Mouse (Mus musculus) C2C12 (cell line): ENCODE measurements at regions not wholly inside any gene's neighbourhood (a gene's known extent, or its start where the extent isn't known, plus 50 kb on each side); places are given as distances from the start of the nearest gene placed in this dataset.

Experiments used
- H3K27me3 ChIP-seq: one replicate; pipeline ENCODE4 v1.6.1; 2011; ENCODE audit not compliant: control insufficient read depth, insufficient read depth, insufficient read length
- H3K36me3 ChIP-seq: one replicate; pipeline ENCODE4 v1.6.1; 2011; ENCODE audit not compliant: control insufficient read depth, insufficient read depth
- H3K4me3 ChIP-seq: one replicate; pipeline ENCODE4 v1.5.1; 2011; ENCODE audit warnings: mild to moderate bottlenecking, control low read depth; ENCODE audit not compliant: poor library complexity, insufficient read depth, severe bottlenecking
- H3K79me2 ChIP-seq: one replicate; pipeline ENCODE4 v1.6.1; 2011; ENCODE audit not compliant: control insufficient read depth, insufficient read depth
- H3K79me3 ChIP-seq: one replicate; pipeline ENCODE4 v1.6.1; 2011; ENCODE audit warnings: low read depth, control low read depth
- H3ac ChIP-seq: one replicate; pipeline ENCODE3; 2011; ENCODE audit warnings: low read depth; ENCODE audit not compliant: control insufficient read depth, insufficient read length
- CEBPB ChIP-seq: IDR thresholded peaks from one replicate; pipeline ENCODE4 v1.6.1; 2011; ENCODE audit warnings: low read depth, mild to moderate bottlenecking, control low read depth, moderate library complexity
- CTCF ChIP-seq: IDR thresholded peaks from one replicate; pipeline ENCODE4 v1.5.1; 2011; ENCODE audit not compliant: control insufficient read depth, insufficient read depth, insufficient read length
- FOSL1 ChIP-seq: IDR thresholded peaks from one replicate; pipeline ENCODE4 v1.8.0; 2011; ENCODE audit warnings: mild to moderate bottlenecking, low read length; ENCODE audit not compliant: poor library complexity, insufficient read depth, severe bottlenecking
- MAX ChIP-seq: IDR thresholded peaks from one replicate; pipeline ENCODE4 v1.6.1; 2011; ENCODE audit warnings: mild to moderate bottlenecking, control low read depth
- MYOD1 ChIP-seq: IDR thresholded peaks from one replicate; pipeline ENCODE4 v1.6.1; 2011; ENCODE audit warnings: low read depth; ENCODE audit not compliant: control insufficient read depth, insufficient read length
- MYOG ChIP-seq: IDR thresholded peaks from one replicate; pipeline ENCODE4 v1.6.1; 2011; ENCODE audit not compliant: control insufficient read depth, insufficient read length; ENCODE audit errors: extremely low read depth
- USF1 ChIP-seq: IDR thresholded peaks from one replicate; pipeline ENCODE4 v1.6.1; 2011; ENCODE audit warnings: low read depth, mild to moderate bottlenecking, control low read depth, moderate library complexity

DNA sequence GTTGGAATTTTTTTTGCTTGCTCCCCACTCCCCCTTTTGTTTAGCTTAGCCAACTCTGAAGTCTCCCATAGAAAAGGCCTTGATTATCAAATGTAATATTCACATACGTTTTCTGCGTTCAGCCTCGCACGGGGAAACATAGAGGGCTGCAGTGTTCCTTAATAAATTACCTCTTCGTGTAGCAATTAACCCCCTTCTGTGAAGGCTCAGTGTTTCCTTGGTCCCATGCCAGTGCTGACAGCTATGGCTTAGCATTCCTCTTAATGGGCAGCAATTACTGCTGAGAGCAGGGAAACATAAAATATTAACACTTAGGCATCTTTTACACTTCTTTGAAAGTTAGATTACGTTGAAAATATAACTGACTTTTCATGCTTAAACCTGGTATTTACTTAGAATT is 282.9 kb downstream of the Lyplal1 start:
- Histone ChIP-seq H3K27me3 (no peaks in the 10 kb centered on the region), H3K79me2 (no peaks in the 10 kb centered on the region), H3K79me3 (no peaks in the 10 kb centered on the region), H3K36me3 (no peaks in the 10 kb centered on the region), H3ac (no peak overlapping the region), H3K4me3 (no peak overlapping the region)
- TF ChIP-seq MYOD1, result no peak
- TF ChIP-seq CTCF, result no peak
- TF ChIP-seq FOSL1, result no peak
- no peak for TF ChIP-seq MAX
- no peak for TF ChIP-seq USF1
- TF ChIP-seq MYOG, result no peak
- no peak for TF ChIP-seq CEBPB

DNA sequence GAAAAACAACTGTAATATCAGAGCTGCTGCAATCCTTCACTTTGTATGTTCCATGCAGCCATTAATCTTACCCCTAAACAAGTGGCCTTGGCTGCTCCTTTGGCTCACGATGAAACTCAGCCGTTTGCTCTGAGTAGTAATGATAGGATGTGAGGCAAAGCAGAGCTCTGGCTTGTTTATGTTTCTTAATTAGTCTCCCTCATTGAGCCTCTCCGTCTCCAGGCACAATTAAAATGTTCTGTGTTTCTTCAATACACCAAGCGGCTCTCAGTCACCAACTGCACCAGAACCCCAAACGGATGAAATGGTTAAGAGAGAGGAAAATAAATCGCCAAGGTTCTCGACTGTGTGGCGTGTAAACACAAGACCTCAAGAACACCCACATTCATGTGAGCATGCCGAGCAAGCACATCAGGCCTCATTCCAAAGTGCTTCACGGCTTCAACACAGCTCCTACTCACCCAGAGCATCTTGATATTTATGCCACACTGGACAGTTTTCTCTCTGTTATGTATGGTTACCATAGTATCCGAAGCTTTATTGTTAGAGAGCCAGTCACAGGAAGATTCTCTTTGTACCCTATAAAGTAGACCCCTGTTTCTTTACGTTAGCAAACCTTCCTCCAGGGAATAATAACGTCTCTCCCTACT is 280.4 kb downstream of the Lyplal1 start:
- Histone ChIP-seq H3K36me3 (no peaks in the 10 kb centered on the region), H3K4me3 (no peak overlapping the region), H3ac (no peak overlapping the region), H3K79me3 (no peaks in the 10 kb centered on the region), H3K79me2 (no peaks in the 10 kb centered on the region), H3K27me3 (no peaks in the 10 kb centered on the region)
- TF ChIP-seq USF1, result no peak
- no peak for TF ChIP-seq MYOG
- TF ChIP-seq MYOD1, result no peak
- TF ChIP-seq MAX, result no peak

DNA sequence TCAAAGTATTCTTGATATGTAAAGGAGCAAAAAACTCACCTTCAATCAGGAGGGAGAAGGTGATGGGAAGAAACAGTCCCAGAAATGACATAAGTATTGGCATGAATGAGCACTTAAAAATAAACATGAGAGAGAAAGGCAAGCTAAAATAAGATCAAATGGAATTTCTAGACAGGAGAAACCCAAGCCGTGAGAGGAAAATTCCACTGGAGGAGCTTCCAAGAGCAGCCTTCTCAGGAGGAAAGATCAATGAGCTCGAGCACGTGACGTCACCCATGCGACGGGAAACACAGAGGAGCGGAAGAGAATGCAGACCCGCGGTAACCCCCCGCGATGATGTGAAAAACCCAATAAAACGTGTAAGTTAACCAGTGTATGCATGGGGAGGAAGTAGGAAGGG is 274.6 kb downstream of the Lyplal1 start:
- no peak overlapping the region for H3ac ChIP-seq
- no peaks in the 10 kb centered on the region for H3K27me3 ChIP-seq
- no peak for TF ChIP-seq CEBPB
- H3K79me2 ChIP-seq, result no peaks in the 10 kb centered on the region
- H3K79me3 ChIP-seq, result no peaks in the 10 kb centered on the region
- no peaks in the 10 kb centered on the region for H3K36me3 ChIP-seq
- no peak overlapping the region for H3K4me3 ChIP-seq

DNA sequence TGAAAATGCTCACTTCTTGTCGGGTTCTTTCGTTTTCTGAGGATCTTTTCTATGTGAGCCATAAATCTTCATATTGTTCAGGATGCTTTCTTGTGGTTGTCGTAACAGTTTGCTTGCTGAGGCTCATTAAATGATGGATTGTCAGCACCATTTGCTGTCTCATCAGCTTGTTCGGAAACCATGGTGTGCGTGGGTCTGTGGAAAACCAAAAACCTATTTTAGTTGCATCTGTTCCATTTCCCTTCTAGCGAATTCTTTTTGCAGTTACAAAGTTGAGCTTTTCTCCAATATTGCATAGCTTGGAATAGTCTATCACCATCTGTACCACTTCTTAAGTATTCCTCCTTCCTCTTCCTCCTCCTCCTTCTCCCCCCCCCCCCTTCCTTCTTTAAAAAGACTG is 269.9 kb downstream of the Lyplal1 start:
- no peak for TF ChIP-seq USF1
- TF ChIP-seq CTCF, result no peak
- no peak for TF ChIP-seq FOSL1
- TF ChIP-seq MAX, result no peak
- TF ChIP-seq CEBPB, result no peak
- no peak for TF ChIP-seq MYOG
- no peak for TF ChIP-seq MYOD1
- Histone ChIP-seq H3K4me3 (no peak overlapping the region), H3ac (no peak overlapping the region), H3K27me3 (no peaks in the 10 kb centered on the region), H3K79me3 (no peaks in the 10 kb centered on the region), H3K79me2 (no peaks in the 10 kb centered on the region), H3K36me3 (no peaks in the 10 kb centered on the region)

DNA sequence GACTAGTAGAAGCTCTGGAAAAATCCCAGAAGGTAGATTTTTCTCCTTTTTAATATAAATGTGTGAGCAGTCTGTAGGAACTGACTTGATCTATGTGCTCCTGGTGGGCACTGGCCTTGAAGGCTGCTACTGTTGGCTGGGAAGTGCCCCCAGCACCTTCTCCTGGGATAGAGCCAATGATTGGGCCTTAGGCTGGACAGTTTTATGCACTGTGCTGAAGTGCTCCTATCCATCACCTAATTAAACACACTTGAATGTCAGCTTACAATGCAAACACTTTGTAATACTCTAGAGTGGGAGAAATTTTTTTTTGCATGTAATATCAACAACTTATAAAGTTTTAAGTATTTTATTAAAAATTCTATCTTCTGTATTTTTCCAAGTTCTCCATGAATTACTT is 266.5 kb downstream of the Lyplal1 start:
- no peak overlapping the region for H3ac ChIP-seq
- no peaks in the 10 kb centered on the region for H3K79me2 ChIP-seq
- no peaks in the 10 kb centered on the region for H3K27me3 ChIP-seq
- no peak overlapping the region for H3K4me3 ChIP-seq
- H3K36me3 ChIP-seq, result no peaks in the 10 kb centered on the region
- no peaks in the 10 kb centered on the region for H3K79me3 ChIP-seq
- no peak for TF ChIP-seq CEBPB
- no peak for TF ChIP-seq MAX
- TF ChIP-seq USF1, result no peak
- TF ChIP-seq MYOG, result no peak
- TF ChIP-seq CTCF, result no peak
- TF ChIP-seq MYOD1, result no peak
- TF ChIP-seq FOSL1, result no peak

DNA sequence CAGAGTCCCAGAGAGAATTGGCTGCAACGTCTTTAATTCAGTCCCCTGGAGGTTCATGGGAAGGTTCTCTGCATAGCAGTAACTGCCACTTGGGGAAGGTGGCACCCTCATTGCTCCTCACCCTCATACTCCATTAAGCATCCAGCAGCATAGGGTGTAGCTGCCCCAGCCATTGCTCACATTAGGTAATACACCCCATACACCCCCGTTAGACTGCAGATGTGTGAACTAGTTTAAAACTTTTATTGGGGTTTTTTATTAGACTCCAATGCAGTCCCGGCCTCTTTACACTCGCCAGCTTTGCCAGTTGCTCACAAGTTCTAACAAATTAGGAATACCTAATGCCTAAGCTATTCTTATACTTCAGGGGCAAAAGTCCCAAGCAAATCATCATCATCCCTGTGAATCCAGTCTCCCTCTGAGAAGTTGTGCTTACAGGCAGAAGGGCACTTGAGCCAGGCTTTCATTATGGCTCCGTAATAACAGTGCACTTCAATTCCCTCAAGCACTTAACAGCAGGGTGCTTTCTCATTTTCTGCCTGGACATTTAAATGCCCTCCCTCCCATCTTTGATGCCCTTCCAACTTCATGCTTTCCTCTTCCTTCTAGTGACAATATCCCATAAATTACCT is 265.7 kb downstream of the Lyplal1 start:
- no peaks in the 10 kb centered on the region for H3K79me3 ChIP-seq
- TF ChIP-seq USF1 (no peak), CTCF (no peak), MYOG (no peak), MYOD1 (no peak), CEBPB (no peak), MAX (no peak), FOSL1 (no peak)
- no peak overlapping the region for H3K4me3 ChIP-seq
- H3K79me2 ChIP-seq, result no peaks in the 10 kb centered on the region
- H3K36me3 ChIP-seq, result no peaks in the 10 kb centered on the region
- H3ac ChIP-seq, result no peak overlapping the region
- no peaks in the 10 kb centered on the region for H3K27me3 ChIP-seq
